Mouse (Mus musculus) heart, postnatal 0 days (tissue): Measurements from ENCODE around the gene Ube2r2. TPM values are rescaled to one million over a fixed set of nuclear protein-coding genes. Genes with fewer than 3 reads are reported as not detected.

Experiments used
- ATAC-seq: fragments of 200-750 bp; cut with Nextera tagmentation; 2 replicates; pipeline ENCODE4 v1.8.0; 2017; ENCODE audit warnings: low read depth, moderate number of reproducible peaks, moderate library complexity; ENCODE audit not compliant: insufficient read depth
- DNase-seq: peaks from one replicate; pipeline ENCODE4 v3.0.0-alpha.2; 2016; ENCODE audit warnings: low spot score
- H3K27ac ChIP-seq: fragments of 300-500 bp; sonication (generic); 2 replicates; pipeline ENCODE4 v1.5.1; 2014; ENCODE audit warnings: low read depth, mild to moderate bottlenecking
- H3K27me3 ChIP-seq: fragments of 300-500 bp; sonication (generic); 2 replicates; pipeline ENCODE4 v1.6.1; 2014; ENCODE audit warnings: low read length, mixed read lengths; ENCODE audit not compliant: control insufficient read depth, insufficient read depth
- H3K36me3 ChIP-seq: fragments of 300-500 bp; sonication (generic); replicated peaks from 2 replicates; pipeline ENCODE4 v1.6.1; 2014; ENCODE audit warnings: low read length, mixed read lengths; ENCODE audit not compliant: control insufficient read depth, insufficient read depth
- H3K4me1 ChIP-seq: fragments of 300-500 bp; sonication (generic); 2 replicates; pipeline ENCODE4 v1.6.1; 2014; ENCODE audit warnings: antibody characterized with exemption; ENCODE audit not compliant: control insufficient read depth, insufficient read depth
- H3K4me2 ChIP-seq: fragments of 300-500 bp; sonication (generic); 2 replicates; pipeline ENCODE4 v1.6.1; 2014; ENCODE audit warnings: low read depth, mild to moderate bottlenecking, low read length, moderate library complexity
- H3K4me3 ChIP-seq: fragments of 300-500 bp; sonication (generic); 2 replicates; pipeline ENCODE4 v1.5.1; 2014; ENCODE audit warnings: low read depth, low read length
- H3K9ac ChIP-seq: fragments of 300-500 bp; sonication (generic); replicated peaks from 2 replicates; pipeline ENCODE4 v1.6.1; 2014; ENCODE audit warnings: low read depth, low read length, mixed read lengths
- H3K9me3 ChIP-seq: fragments of 300-500 bp; sonication (generic); replicated peaks from 2 replicates; pipeline ENCODE4 v1.6.1; 2016; ENCODE audit warnings: low read length; ENCODE audit not compliant: control insufficient read depth
- CTCF ChIP-seq: IDR thresholded peaks from 2 replicates; pipeline ENCODE4 v1.5.1; 2016; ENCODE audit warnings: antibody characterized with exemption, control low read depth, low read depth
- EP300 ChIP-seq: IDR thresholded peaks from 2 replicates; pipeline ENCODE4 v1.6.1; 2016; ENCODE audit warnings: antibody characterized with exemption, low read depth
- WGBS: fragments of 180-500 bp; shearing (Covaris S2); extraction: QIAGEN DNeasy Blood & Tissue Kit; methylation state at CpG from one replicate; pipeline ENCODE4 v1.1.7; 2014; 5-methylcytosine and 5-hydroxymethylcytosine counted together
- polyA plus RNA-seq: library from polyadenylated mRNA; unstranded; fragments of >200 nt; fragmentation: Nextera tagmentation; extraction: Ambion mirVana; gene quantifications from 2 replicates; pipeline ENCODE4 v1.2.1, GENCODE M21; 2015
- total RNA-seq: library from RNA; depleted of rRNA; stranded (reverse); fragments of >200 nt; gene quantifications from 2 replicates; pipeline ENCODE4 v1.2.3, GENCODE M21; 2014; ENCODE audit warnings: low replicate concordance

The Ube2r2 gene
- total and polyA plus RNA-seq, 2 experiments from 2014 or later: 48.9 to 60.9 TPM

DNA sequence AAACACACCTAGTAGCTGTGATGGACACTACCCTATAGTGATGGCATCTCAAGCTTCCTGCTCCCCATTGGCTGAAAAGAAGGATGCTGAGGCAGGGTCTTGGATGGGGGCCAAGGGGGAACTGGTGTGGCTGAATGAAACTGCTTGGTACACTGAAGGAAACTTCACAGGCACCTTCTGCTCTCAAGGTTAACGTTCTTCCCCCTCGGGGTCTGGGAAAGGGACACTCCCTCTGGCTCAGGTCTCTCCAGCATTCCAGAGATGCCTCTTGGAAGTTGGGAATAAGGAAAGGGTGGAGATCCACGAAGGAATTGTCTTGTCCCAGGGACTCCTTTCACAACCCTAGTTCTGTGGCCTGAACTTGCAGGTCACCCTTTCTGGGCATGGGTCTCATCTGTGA, 44.2 kb upstream of the Ube2r2 start:
- no peaks in the 10 kb centered on the region for H3K9me3 ChIP-seq
- no peak for DNase-seq
- H3K4me3 ChIP-seq: no peak overlapping the region
- TF ChIP-seq EP300 (no peak), CTCF (no peak)
- H3K9ac ChIP-seq: no peak overlapping the region
- 27% methylated on average over 3 of the region's 3 CpGs for WGBS
- no peaks in the 10 kb centered on the region for H3K36me3 ChIP-seq
- no peak overlapping the region for H3K4me2 ChIP-seq
- H3K27me3 ChIP-seq: 0 out of 2 replicates have a peak, but pooled peaks cover 7% of the 10 kb centered on the region
- no peak for ATAC-seq
- H3K27ac ChIP-seq: no peak overlapping the region
- peaks cover 10% of the 10 kb centered on the region; the same call in 1 of the 2 replicates for H3K4me1 ChIP-seq

DNA sequence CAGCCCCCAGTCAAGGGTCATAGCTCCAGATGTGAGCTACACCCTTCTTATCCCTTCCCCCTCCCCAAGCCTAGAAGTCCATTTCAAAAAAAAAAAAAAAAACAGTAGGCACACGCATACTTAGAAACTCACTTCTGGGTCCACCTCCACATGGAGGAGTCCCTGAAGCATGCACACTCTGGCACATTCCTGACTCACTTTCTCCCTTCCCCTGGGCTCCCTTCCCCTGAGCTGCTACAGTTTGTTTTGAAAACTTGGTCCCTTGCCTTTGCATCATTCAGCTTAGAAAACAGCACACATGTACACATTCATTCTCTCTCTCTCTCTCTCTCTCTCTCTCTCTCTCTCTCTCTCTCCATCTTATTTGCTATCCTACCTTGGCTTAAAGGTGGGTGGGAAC, 42.6 kb upstream of the Ube2r2 start:
- H3K4me3 ChIP-seq: no peak overlapping the region
- peaks cover 14% of the 10 kb centered on the region for H3K27me3 ChIP-seq
- TF ChIP-seq CTCF (no peak), EP300 (no peak)
- no peak overlapping the region for H3K9ac ChIP-seq
- H3K4me1 ChIP-seq: peaks cover 15% of the 10 kb centered on the region
- no peaks in the 10 kb centered on the region for H3K9me3 ChIP-seq
- ATAC-seq (no peak), DNase-seq (no peak)
- no peak overlapping the region for H3K27ac ChIP-seq
- WGBS: 62% methylated on average over 1 of the region's 1 CpGs
- H3K4me2 ChIP-seq: no peak overlapping the region
- H3K36me3 ChIP-seq: no peaks in the 10 kb centered on the region

- ATAC-seq (peak; percentile 54), DNase-seq (peak; percentile 49)
- Histone ChIP-seq H3K4me1 (peaks cover 23% of the 10 kb centered on the region), H3K36me3 (no peaks in the 10 kb centered on the region), H3K4me3 (no peak overlapping the region), H3K27ac (no peak overlapping the region), H3K9me3 (no peaks in the 10 kb centered on the region), H3K27me3 (peaks cover 23% of the 10 kb centered on the region), H3K9ac (no peak overlapping the region), H3K4me2 (no peak overlapping the region)
- no peak for TF ChIP-seq CTCF
- no peak for TF ChIP-seq EP300
- WGBS: 26% methylated on average over 9 of the region's 9 CpGs
Observed at GRCm38 (mm10) chr4:41094361-41094760, 41.2 kb upstream of the Ube2r2 start.

DNA sequence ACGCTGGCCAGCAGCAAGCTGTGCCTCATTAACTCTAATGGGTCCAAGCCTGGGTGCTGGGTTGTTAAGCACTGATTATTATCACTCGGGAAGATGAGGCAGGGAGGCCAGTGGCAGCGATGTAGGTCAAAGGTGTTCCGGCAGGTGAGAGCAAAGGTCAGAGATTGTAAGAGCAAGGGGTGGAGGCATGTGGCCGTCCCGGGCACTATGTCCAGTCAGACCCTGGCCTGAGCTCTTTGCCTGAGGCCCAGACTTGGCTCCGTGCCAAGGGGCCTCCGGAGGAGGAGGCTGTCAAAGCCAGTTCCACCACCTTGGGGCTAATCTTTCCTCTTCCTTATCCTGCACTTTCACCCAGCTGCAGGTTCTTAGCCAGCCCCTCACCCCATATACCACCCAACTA, 39.4 kb upstream of the Ube2r2 start:
- Histone ChIP-seq H3K9ac (no peak overlapping the region), H3K27ac (no peak overlapping the region), H3K27me3 (peaks cover 27% of the 10 kb centered on the region), H3K4me3 (no peak overlapping the region), H3K4me1 (peaks cover 23% of the 10 kb centered on the region), H3K36me3 (no peaks in the 10 kb centered on the region), H3K4me2 (no peak overlapping the region), H3K9me3 (no peaks in the 10 kb centered on the region)
- WGBS: 41% methylated on average over 8 of the region's 8 CpGs
- no peak for ATAC-seq
- no peak for DNase-seq
- TF ChIP-seq CTCF: no peak
- no peak for TF ChIP-seq EP300

- H3K4me3 ChIP-seq: no peak overlapping the region
- DNase-seq (no peak), ATAC-seq (no peak)
- TF ChIP-seq EP300 (no peak), CTCF (no peak)
- no peaks in the 10 kb centered on the region for H3K9me3 ChIP-seq
- H3K4me2 ChIP-seq: no peak overlapping the region
- H3K9ac ChIP-seq: no peak overlapping the region
- H3K36me3 ChIP-seq: no peaks in the 10 kb centered on the region
- 82% methylated on average over 5 of the region's 5 CpGs for WGBS
- no peak overlapping the region for H3K27ac ChIP-seq
- peaks cover 27% of the 10 kb centered on the region for H3K27me3 ChIP-seq
- peaks cover 23% of the 10 kb centered on the region for H3K4me1 ChIP-seq
Observed at GRCm38 (mm10) chr4:41096794-41097193, 38.7 kb upstream of the Ube2r2 start.

DNA sequence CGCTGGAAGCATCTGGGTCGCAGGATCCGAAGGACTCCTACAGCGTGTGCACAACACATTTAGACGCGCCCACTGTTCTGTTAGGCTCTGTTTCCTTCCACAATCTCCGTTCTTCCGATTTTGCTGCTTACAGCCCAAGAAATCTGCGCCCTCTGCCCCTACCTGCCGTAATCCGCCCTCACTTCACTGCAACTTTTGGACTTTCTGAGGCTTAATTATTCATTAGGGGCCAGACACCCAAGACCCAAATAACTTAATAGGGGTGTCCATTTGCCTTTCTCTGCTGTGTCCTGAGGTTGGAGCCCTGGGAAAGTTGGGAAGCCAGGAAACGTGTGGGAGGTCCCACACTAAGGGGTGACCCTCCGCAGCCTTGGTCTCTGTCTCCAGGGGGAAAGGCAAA, 38.2 kb upstream of the Ube2r2 start:
- Histone ChIP-seq H3K9me3 (no peaks in the 10 kb centered on the region), H3K9ac (0 out of 2 replicates have a peak overlapping the region, but pooled peaks have one; percentile 18), H3K27ac (no peak overlapping the region), H3K4me1 (peaks cover 23% of the 10 kb centered on the region), H3K4me3 (no peak overlapping the region), H3K27me3 (peaks cover 27% of the 10 kb centered on the region), H3K4me2 (peak overlapping the region; percentile 69), H3K36me3 (no peaks in the 10 kb centered on the region)
- 78% methylated on average over 13 of the region's 13 CpGs for WGBS
- ATAC-seq (no peak), DNase-seq (no peak)
- no peak for TF ChIP-seq EP300
- TF ChIP-seq CTCF: no peak
